Mouse (Mus musculus) T-helper 17 cell (primary cell): ENCODE data around the gene Kcnj5.

Source experiments
- in situ Hi-C, 2 experiments: fragments of 300-600 bp; cut with MboI, MseI; formaldehyde crosslinking; loops; 1 replicate in 1 of 2; 2 replicates in 1 of 2; pipeline ENCODE4 v1.15.1; 2025; ENCODE audit warnings: high pct_unique_total_duplicates in 2 of 2

The Kcnj5 gene

DNA sequence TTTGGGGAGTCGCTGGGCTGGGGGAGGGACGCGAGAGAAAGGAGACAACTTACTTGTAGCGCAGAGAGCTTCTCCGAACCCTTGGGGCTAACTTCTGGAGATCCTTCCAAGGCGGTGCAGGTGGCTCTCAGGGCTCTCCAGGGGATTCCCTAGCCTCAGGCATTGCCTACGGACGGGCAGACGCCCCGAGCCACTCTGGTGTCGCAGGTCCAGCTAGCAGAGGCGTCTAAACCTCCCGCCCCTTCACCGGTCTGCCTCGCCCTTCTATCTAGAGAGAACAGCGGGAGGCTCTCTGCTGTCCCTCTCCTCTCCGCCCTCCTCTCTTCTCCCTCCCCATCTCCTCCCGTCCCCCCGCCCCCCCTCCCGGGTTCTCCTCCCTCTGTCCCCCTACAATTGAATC is at the start of gene Kcnj5:
Gene Kcnj5 (minus strand): TSS at position 300 of the 400 bp plus-strand sequence.
- in situ Hi-C loops, result loop anchor here (5.0 kb wide), 1 partner anchor 72 kb away; no protein-coding TSS in a partner anchor

- in situ Hi-C loops, result no loop called here
These were observed 48.6 kb upstream of the Kcnj5 start for GRCm38 (mm10) chr9:32392716-32393115.

DNA sequence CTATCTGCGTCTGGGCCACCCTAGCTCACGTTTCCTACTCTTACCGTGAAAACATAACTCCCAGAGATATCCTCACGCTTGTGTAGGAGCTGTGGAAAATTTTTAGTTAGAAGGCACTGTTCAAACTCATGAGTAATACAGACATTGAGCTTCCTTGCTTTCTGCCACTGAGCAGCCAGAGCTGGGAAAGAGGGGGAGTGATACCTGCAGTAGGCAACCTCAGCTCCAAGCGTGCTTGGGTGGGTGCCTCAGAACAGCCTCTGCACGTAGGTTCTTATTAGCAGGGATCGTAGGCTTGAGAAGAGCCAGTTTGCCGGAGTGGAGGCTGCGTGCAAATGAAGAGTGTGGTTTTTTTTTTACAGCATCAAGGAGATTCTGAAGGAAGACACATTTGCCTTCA is 47.6 kb upstream of the Kcnj5 start:
- in situ Hi-C loops, result no loop called here

DNA sequence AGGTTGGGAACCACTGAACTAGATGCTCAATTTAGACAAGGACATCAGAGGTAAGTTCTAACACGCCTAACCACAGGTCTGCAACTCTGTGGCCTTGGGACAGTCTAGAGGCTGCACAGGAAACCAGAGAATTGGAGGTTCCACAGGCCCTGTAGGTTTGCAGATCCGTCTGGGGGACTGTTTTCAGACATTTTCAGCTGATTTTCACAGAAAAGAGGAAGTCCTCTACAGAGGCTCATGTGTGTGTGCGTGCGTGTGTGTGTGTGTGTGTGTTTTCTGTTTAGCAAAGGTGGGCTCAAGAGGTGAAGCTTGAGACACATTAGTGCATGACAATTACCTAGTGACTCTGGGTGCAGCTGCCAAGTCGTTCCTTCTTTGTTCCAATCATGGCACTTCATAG is 46.9 kb upstream of the Kcnj5 start:
- in situ Hi-C loops, result no loop called here

- in situ Hi-C loops, result no loop called here
These were observed 44.0 kb upstream of the Kcnj5 start for GRCm38 (mm10) chr9:32388120-32388519.

- in situ Hi-C loops, result no loop called here
These were observed 40.8 kb upstream of the Kcnj5 start for GRCm38 (mm10) chr9:32384906-32385305.

DNA sequence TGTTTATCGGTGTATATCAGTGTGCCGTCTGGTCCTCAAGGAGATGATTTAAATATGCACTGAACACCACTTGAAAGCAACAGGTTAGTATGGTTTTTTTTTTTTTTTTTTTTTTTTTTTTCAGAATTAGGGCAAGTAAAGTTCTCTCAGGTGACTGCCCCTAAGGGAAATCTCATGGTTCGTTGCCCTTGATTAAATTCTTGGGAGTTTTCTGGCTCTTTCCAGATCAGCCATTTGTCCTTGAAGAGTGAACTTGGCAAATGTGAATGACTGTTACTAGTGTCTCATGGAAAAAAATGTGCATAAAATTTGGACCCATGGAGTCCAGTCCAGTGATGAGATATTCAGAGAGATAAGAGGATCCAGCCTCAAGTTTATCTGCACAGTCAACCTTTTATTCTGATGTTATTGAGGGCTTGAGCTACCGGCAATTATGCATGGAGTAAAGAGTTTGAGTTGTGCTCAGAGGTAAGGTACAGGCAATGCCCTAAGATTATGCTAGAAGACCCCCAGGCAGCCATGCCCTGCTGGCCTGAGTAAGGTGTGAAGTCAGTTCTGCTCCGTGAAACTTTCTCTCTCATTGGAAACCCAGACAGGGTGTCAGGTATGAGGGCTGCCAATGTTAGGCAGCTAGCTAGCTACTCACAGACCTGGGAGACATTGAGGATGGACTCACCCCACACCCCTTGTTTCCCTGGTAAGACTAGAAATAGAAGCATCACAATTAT is 32.9 kb upstream of the Kcnj5 start:
- in situ Hi-C loops, result no loop called here

GRCm38 (mm10) chr9:32376031-32376430 is 31.9 kb upstream of the Kcnj5 start:
- in situ Hi-C loops, result no loop called here

- in situ Hi-C loops, result no loop called here
These were observed 29.5 kb upstream of the Kcnj5 start for GRCm38 (mm10) chr9:32373656-32374055.

GRCm38 (mm10) chr9:32372202-32372601 is 28.1 kb upstream of the Kcnj5 start, which contains the start of gene Kcnj1:
Gene Kcnj1, plus strand, starts transcription at chr9:32372493.
- in situ Hi-C loops, result no loop called here

- in situ Hi-C loops, result no loop called here
These were observed 25.2 kb upstream of the Kcnj5 start for GRCm38 (mm10) chr9:32369388-32369787.

- in situ Hi-C loops, result no loop called here
These were observed 24.7 kb upstream of the Kcnj5 start for GRCm38 (mm10) chr9:32368812-32369211.

DNA sequence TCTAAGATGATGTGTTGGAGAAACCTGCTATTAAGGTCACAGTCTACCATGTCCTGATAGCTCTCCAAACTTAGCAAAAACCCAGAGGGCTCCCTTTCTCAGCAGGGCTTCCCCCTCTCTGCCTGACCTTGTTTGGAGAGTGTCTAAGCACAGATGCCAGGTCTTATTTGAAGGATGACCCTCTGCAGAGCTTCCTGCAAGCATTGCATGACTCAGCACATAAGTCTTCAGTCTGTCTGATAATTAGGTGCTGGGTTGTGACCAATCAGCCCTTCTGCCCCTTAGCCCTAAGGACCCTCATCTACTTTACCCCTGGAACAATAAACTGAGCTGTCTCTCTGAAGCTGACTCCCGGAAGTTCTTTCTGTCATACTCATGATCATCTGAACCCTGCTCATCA is 16.6 kb upstream of the Kcnj5 start:
- in situ Hi-C loops, result no loop called here

- in situ Hi-C loops, result no loop called here
These were observed 6.2 kb upstream of the Kcnj5 start for GRCm38 (mm10) chr9:32350332-32350731.

DNA sequence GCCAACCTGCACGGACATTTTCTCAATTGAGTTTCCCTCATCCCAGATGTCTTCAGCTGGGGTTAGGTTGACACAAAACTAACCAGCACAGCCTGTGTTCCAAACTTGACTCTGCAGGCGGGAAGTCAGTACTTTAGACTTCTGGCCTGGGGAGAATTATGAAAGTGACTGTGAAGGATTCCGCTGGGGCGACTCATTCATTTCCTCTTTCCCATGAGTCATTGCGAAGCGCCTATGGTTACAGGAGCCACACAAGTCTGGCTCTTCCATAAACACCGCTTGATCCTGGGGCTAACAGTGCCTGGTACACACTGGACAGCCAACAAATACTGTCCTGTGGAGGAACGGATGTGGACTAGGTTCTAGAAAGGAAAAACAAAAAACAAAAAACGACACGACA is 5.2 kb upstream of the Kcnj5 start:
- in situ Hi-C loops, result no loop called here

- in situ Hi-C loops, result no loop called here
These were observed 3.9 kb upstream of the Kcnj5 start for GRCm38 (mm10) chr9:32348096-32348495.

- in situ Hi-C loops, result loop anchor here (5.0 kb wide), 1 partner anchor 72 kb away; no protein-coding TSS in a partner anchor
These were observed 339 bp upstream of the Kcnj5 start for GRCm38 (mm10) chr9:32344489-32344888.

DNA sequence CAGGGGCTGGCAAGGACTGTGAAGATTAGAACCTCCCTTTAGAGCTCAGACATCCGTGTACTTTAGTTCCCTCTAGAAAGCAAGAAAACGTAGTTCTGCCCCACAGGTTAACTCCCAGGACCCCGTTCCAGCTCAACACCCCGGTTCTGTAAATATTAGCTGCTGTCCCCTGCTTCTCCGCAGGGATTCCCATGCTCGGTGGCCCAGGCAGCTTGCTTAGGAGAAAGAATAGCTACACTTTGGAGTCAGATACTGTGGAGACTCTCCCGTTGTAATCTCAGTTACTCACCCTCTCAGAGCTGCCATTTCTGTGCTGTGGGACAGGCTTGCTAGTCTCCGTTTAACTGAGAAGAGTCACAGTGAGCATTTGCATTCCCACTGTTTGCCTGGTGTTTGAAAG is 1.2 kb downstream of the Kcnj5 start:
- in situ Hi-C loops, result loop anchor here (5.0 kb wide), 1 partner anchor 71 kb away; no protein-coding TSS in a partner anchor

- in situ Hi-C loops, result loop anchor here (5.0 kb wide), 1 partner anchor 69 kb away; no protein-coding TSS in a partner anchor
These were observed 3.3 kb downstream of the Kcnj5 start for GRCm38 (mm10) chr9:32340831-32341230.

DNA sequence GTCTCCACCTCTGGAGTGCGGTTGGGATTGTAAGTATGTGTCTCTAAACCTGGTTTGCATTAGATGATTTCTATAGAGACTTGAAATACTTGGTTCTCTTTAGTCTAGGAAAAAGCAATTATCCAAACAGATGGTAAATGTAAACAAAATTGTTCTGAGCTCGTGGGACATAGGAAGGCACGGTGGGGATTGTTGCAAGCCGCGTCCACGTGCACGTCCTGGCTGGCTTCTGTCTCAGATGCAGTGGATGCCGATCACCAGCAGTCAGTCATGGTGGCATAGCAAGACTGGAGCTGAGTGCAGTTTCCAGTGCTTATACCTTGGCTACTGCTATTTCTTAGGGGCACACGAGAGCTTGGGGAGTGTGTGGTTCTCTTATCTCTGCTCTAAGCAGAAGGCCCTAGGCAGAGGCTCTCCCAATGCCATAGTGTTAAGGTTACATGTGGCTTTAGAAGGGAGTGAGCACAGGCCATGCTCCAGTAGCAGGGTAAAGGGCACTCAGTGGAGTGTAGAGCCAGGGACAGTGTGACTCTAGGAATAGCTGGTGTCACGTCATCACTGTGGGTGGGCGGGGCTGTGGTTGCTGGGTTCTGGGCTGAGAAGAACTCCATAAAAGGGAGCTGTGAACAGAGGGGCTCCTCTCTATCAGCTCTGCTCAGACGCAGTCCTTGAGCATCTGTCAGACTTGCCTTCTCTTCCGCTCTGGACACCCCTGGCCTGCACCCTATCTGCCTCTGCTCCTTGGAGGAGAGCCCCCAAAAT is 8.6 kb downstream of the Kcnj5 start:
- in situ Hi-C loops, result no loop called here

DNA sequence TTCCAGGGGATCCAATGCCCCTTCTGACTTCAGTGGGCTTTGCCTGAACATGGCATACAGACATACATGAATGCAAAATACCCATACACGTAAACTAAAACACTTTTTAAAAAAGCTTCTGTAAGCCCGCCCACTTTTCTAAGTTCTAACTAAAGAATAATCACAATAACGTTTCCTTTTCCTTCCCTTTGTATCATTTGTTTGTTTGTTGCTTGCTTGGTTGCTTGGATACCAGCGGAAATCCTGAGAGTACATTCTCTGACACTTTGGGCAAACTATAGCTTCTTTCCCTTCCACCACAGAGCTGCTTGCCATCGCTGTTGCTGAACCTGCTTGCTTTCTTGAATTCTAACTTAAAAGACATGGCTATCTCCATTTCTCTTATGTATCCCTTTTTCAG is 13.0 kb downstream of the Kcnj5 start:
- in situ Hi-C loops, result no loop called here

GRCm38 (mm10) chr9:32328777-32329176 is 15.4 kb downstream of the Kcnj5 start:
- in situ Hi-C loops, result no loop called here

DNA sequence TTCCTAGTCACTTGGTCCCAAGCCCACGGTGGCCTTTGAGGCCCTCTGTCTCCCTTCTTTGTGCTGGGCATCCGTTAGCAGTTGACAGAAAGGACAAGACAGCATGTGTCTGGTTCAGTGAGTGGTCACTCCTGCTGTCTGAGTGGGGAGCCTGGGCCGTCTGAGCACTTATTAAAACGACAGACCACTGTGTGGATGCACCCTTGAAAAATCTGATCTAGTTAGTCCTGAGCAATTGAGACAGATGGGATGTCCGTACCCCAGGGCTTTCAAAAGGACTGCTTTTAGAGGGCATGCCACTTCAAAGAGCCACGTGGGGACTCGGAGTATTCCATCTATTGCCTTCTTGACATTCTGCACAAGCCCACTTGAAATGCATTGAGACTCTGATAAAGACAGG is 20.5 kb downstream of the Kcnj5 start:
- in situ Hi-C loops, result no loop called here
